Mouse (Mus musculus) ES-E14 (cell line): ENCODE results near the gene Uck1. TPM values are rescaled to one million over a fixed set of nuclear protein-coding genes. Genes with fewer than 3 reads are reported as not detected.

Source experiments
- DNase-seq: peaks from one replicate; pipeline ENCODE4 v3.0.0-alpha.2; 2013; ENCODE audit warnings: low read depth, low spot score
- H3K27ac ChIP-seq: 2 replicates; pipeline ENCODE4 v1.5.1; 2012; ENCODE audit warnings: low read depth, mild to moderate bottlenecking, low read length, moderate library complexity, mixed read lengths; ENCODE audit not compliant: poor library complexity, insufficient read depth, severe bottlenecking
- H3K36me3 ChIP-seq: 2 replicates; pipeline ENCODE4 v1.6.1; 2012; ENCODE audit warnings: mild to moderate bottlenecking, low read length, moderate library complexity, mixed read lengths; ENCODE audit not compliant: control insufficient read depth, poor library complexity, insufficient read depth, severe bottlenecking
- H3K4me1 ChIP-seq, 2 experiments: fragments of 150-350 bp in 1 of 2; sonication (generic) in 1 of 2; 2 replicates each; pipeline ENCODE4 v1.6.1; 2012; ENCODE audit warnings: low read length in 2 of 2, mild to moderate bottlenecking in 1 of 2, mixed read lengths in 1 of 2; ENCODE audit not compliant: control insufficient read depth in 2 of 2, insufficient read depth in 2 of 2, poor library complexity in 1 of 2
- H3K4me3 ChIP-seq, 2 experiments: fragments of 150-350 bp in 1 of 2; sonication (generic) in 1 of 2; 2 replicates each; pipeline ENCODE4 v1.5.1; 2012; ENCODE audit warnings: low read length in 2 of 2, low read depth in 1 of 2, mild to moderate bottlenecking in 1 of 2, mixed read lengths in 1 of 2; ENCODE audit not compliant: insufficient read depth in 1 of 2, poor library complexity in 1 of 2, severe bottlenecking in 1 of 2
- H3K9ac ChIP-seq: 2 replicates; pipeline ENCODE4 v1.6.1; 2012; ENCODE audit warnings: low read depth, mild to moderate bottlenecking, low read length, mixed read lengths; ENCODE audit not compliant: poor library complexity, insufficient read depth, severe bottlenecking
- H3K9me3 ChIP-seq: fragments of 150-350 bp; sonication (generic); 2 replicates; pipeline ENCODE4 v1.6.1; 2012; ENCODE audit warnings: low read depth, mild to moderate bottlenecking, low read length; ENCODE audit not compliant: control insufficient read depth, insufficient read depth
- CHD2 ChIP-seq: IDR thresholded peaks from 2 replicates; pipeline ENCODE4 v1.6.1; 2014; ENCODE audit warnings: mild to moderate bottlenecking, low read depth, low read length, inconsistent platforms
- HCFC1 ChIP-seq: IDR thresholded peaks from 2 replicates; pipeline ENCODE4 v1.6.1; 2012; ENCODE audit warnings: low read length, inconsistent platforms, borderline replicate concordance; ENCODE audit not compliant: insufficient read depth
- MAFK ChIP-seq: IDR thresholded peaks from 2 replicates; pipeline ENCODE4 v1.6.1; 2014; ENCODE audit warnings: mild to moderate bottlenecking, low read depth, low read length, inconsistent platforms; ENCODE audit not compliant: insufficient read depth
- ZC3H11A ChIP-seq: IDR thresholded peaks from 2 replicates; pipeline ENCODE4 v1.6.1; 2012; ENCODE audit warnings: low read depth, mild to moderate bottlenecking, inconsistent platforms, low read length, borderline replicate concordance
- ZNF384 ChIP-seq: IDR thresholded peaks from 2 replicates; pipeline ENCODE4 v1.6.1; 2012; ENCODE audit warnings: low read depth, low read length, inconsistent platforms
- in situ Hi-C, 2 experiments: fragments of 600-800 bp; cut with MboI; formaldehyde crosslinking; loops; one replicate each; pipeline ENCODE4 v1.15.1; 2025; ENCODE audit warnings: low sequenced_read_pairs in 2 of 2, inconsistent platforms in 1 of 2; ENCODE audit not compliant: unreplicated experiment in 2 of 2
- total RNA-seq: library from RNA; depleted of rRNA; stranded (reverse); fragments of 300-350 nt; gene quantifications from 2 replicates; pipeline ENCODE4 v1.2.3, GENCODE M21; 2012

The Uck1 gene
- total RNA-seq, 1 experiment, result 52.1 TPM

DNA sequence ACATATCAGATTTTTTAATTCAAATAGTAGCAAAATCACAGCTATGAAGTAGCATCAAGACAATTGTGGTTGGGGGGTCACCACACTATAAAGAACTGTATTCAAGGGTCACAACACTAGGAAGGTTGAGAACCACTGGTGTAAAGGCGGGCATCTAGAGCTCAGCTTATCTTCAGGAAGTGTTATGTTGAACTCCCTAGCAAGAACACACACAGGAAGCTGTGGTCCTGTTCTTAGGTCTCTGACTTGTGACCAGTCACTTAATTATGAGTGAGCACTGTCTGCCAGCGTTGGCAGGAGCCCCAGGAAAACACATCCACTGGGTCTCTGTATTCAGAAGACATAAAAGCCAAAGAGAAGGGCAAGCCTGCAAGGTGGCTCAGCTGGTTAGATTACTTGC lies 22.3 kb upstream of the Uck1 start:
- Histone ChIP-seq H3K9me3 (no peaks in the 10 kb centered on the region), H3K4me3 (no peak overlapping the region), H3K4me1 (0 out of 4 replicates have a peak, but pooled peaks cover 0 to 3% of the 10 kb centered on the region in 2 experiments), H3K36me3 (peaks cover 32% of the 10 kb centered on the region), H3K27ac (no peak overlapping the region), H3K9ac (no peak overlapping the region)
- in situ Hi-C loops, result no loop called here
- no peak for TF ChIP-seq CHD2
- no peak for TF ChIP-seq HCFC1
- no peak for TF ChIP-seq ZNF384
- TF ChIP-seq MAFK, result no peak
- no peak for TF ChIP-seq ZC3H11A
- no peak for DNase-seq

DNA sequence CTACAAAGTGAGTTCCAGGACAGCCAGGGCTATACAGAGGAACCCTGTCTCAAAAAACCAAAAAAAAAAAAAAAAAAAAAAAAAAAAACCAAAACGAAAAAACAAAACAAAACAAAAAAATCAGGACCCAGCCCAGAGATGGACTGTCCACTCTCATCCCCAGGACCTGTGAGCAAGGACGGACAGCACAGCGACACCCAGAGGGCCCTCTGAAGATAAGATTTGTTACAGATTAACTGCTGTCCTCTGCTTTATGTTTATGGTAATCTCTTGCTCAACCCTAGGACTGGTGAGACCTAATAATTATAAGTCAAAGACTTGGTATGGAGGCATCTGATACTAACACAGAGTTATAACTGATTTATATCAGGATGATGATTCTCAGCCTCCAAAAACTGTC lies 15.9 kb upstream of the Uck1 start:
- in situ Hi-C loops, result no loop called here
- TF ChIP-seq MAFK (no peak), ZNF384 (no peak), CHD2 (no peak), ZC3H11A (no peak), HCFC1 (no peak)
- H3K9me3 ChIP-seq, result no peaks in the 10 kb centered on the region
- peaks cover 17% of the 10 kb centered on the region for H3K36me3 ChIP-seq
- H3K9ac ChIP-seq, result no peak overlapping the region
- no peak for DNase-seq
- H3K4me1 ChIP-seq, result no peaks in the 10 kb centered on the region
- no peak overlapping the region for H3K4me3 ChIP-seq
- H3K27ac ChIP-seq, result no peak overlapping the region

DNA sequence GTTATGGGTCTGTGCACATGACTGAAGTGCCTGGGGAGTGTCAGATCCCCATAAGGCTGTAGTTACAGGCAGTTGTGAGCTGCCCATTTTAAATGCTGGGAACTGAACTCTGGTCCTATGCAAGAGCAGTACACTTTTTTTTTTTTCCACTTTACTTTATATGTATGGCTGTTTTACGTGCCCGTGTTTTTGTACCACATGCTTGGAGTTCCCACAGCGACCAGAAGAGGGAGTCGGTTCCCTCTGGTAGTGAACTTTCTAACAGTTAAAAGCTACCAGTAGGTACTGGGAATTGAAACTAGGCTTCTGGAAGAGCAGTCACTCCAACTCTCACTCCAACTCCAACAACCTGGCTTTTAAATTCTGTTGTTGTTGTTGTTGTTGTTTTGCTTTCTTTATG lies 676 bp upstream of the Uck1 start:
- H3K4me3 ChIP-seq, result no peak overlapping the region
- in situ Hi-C loops, result no loop called here
- DNase-seq, result peak; percentile 88

DNA sequence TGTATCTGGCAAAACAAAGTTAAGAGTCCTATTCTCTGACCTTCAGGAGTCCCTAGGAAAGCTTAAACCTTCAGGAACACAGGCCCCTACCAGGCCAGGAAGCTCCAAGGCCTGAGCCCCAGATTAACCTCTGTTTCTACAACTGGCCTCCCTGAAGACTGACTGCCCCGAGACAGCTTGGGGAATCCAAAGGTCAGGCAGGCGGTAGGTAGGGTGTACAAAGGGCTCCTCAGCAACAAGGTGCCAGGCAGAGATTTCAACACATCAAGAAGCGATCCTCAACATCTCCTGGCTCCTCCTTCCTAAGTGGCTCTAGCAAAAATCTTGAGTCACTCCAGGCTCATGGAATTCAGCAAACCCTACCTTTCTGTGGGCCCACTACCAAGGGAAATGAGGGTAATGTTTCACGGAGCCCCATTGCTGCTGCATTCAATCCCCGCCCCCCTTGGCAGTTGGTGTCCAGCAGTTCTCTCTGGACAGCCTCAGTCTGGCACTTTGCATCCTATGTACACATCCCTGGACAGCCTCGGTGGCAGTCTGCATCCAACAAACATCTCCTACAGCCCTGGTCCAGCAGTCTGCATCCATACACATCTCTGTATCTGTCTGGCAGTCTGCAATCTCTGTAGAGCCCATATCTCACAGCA lies 949 bp downstream of the Uck1 start:
- H3K27ac ChIP-seq, result 0 out of 2 replicates have a peak overlapping the region, but pooled peaks have one; percentile 13
- no peak for TF ChIP-seq ZNF384
- TF ChIP-seq ZC3H11A, result no peak
- TF ChIP-seq MAFK, result no peak
- no peak for TF ChIP-seq CHD2
- TF ChIP-seq HCFC1, result no peak
- H3K4me3 ChIP-seq, result peak overlapping the region; percentile 75 to 97
- in situ Hi-C loops, result no loop called here
- H3K36me3 ChIP-seq, result peaks cover 24% of the 10 kb centered on the region
- DNase-seq, result no peak
- peaks cover 0 to 8% of the 10 kb centered on the region in 2 experiments; a peak in 1 of 4 replicates for H3K4me1 ChIP-seq
- no peaks in the 10 kb centered on the region for H3K9me3 ChIP-seq
- H3K9ac ChIP-seq, result peak overlapping the region; percentile 96

More for the DNA sequence above, 676 bp upstream of the Uck1 start:
- Histone ChIP-seq H3K9ac (no peak overlapping the region), H3K9me3 (no peaks in the 10 kb centered on the region), H3K4me1 (peaks cover 0 to 8% of the 10 kb centered on the region in 2 experiments; a peak in 1 of 4 replicates), H3K36me3 (peaks cover 18% of the 10 kb centered on the region), H3K27ac (no peak overlapping the region)
- TF ChIP-seq ZC3H11A (0 out of 2 replicates have a peak, but pooled peaks have one; percentile 4), ZNF384 (peak; percentile 87), HCFC1 (0 out of 2 replicates have a peak, but pooled peaks have one; percentile 21), MAFK (no peak)
